8 mouse cellular contexts compared by ENCODE assay signal in genomic region chr15:101253886-101254795, GRCm38 (mm10). TPM values are rescaled to one million over a fixed set of nuclear protein-coding genes. Genes with fewer than 3 reads are reported as not detected.
DNase-seq lines count a peak whose midpoint lies in the region; ATAC-seq and TF ChIP-seq lines count a peak whose summit lies in the region.

Nr4a1 (plus strand) TSS chr15:101254269.

- WGBS in hindbrain, embryonic 14.5 days = under 1% methylated on average over 73 of the region's 82 CpGs

- peak within 1 kb of the TSS; percentile 88 for H3K4me3 ChIP-seq in gastrocnemius, adult 2 months
- H3K4me3 ChIP-seq in hindbrain, embryonic 14.5 days (replicated peaks; ENCODE audit: low read length) = peak within 1 kb of the TSS; percentile 67

- no peaks in the 10 kb centered on the region for H3K9me3 ChIP-seq in hindbrain, embryonic 14.5 days (ENCODE audit: control insufficient read depth, low read length)

- H3K27ac ChIP-seq in gastrocnemius, adult 2 months = peak within 1 kb of the TSS; percentile 95
- H3K27ac ChIP-seq in hindbrain, embryonic 14.5 days = peak within 1 kb of the TSS; percentile 62

- ATAC-seq in hindbrain, embryonic 14.5 days (ENCODE audit: low FRiP score) = peak; percentile 49
- ATAC-seq in megakaryocyte, adult 5-6 weeks (ENCODE audit: poor library complexity, severe bottlenecking) = peak; percentile 43
- no peak for ATAC-seq in megakaryocyte-erythroid progenitor cell, adult 5-6 weeks (replicated peaks; ENCODE audit: low FRiP score, low TSS enrichment, poor library complexity, severe bottlenecking)

- no peaks in the 10 kb centered on the region for H3K36me3 ChIP-seq in hindbrain, embryonic 14.5 days (replicated peaks; ENCODE audit: control insufficient read depth, insufficient read depth)

- H3K4me2 ChIP-seq in hindbrain, embryonic 14.5 days (replicated peaks) = peak within 1 kb of the TSS; percentile 85

- no peak for TF ChIP-seq CTCF in gastrocnemius, adult 2 months (IDR thresholded peaks at IDR 0.05)

- DNase-seq in T-cell, adult 2 months (ENCODE audit: low spot score) = peak; percentile 82
- DNase-seq in cerebellum, adult 9-11 months = peak; percentile 87
- DNase-seq in gastrocnemius, adult 2 months = peak; percentile 94
- peak; percentile 63 for DNase-seq in hindbrain, embryonic 14.5 days (ENCODE audit: low spot score)
- peak; percentile 73 to 89 for DNase-seq in left cerebral cortex, postnatal 10 days (ENCODE audit: extremely low spot score in 1 of 2, low spot score in 2 of 2)
- peak; percentile 87 for DNase-seq in right cerebral cortex, postnatal 25 days

- H3K9ac ChIP-seq in hindbrain, embryonic 14.5 days = peak within 1 kb of the TSS; percentile 89

- H3K4me1 ChIP-seq in hindbrain, embryonic 14.5 days (replicated peaks; ENCODE audit: control insufficient read depth, insufficient read depth, low read length) = peaks cover 7% of the 10 kb centered on the region

- no peaks in the 10 kb centered on the region for H3K27me3 ChIP-seq in hindbrain, embryonic 14.5 days (ENCODE audit: control insufficient read depth, insufficient read depth, low read length)

- intact Hi-C loops in gastrocnemius, adult 2 months (cut with DNase I) = no loop called here
- intact Hi-C loops in left cerebral cortex, postnatal 10 days (cut with DNase I) = no loop called here

RNA-seq across cellular contexts. Expression of gene Nr4a1, which starts in this region (rescaled TPM):
- total RNA-seq in gastrocnemius, adult 2 months (2021) = 100 to 1,000 TPM; 143 to 146 TPM
- polyA plus RNA-seq in hindbrain, embryonic 14.5 days (2014; fragmentation: Nextera tagmentation; extraction: Ambion mirVana) = 5.0 and 5.1 TPM in 2 replicates
- 10 to 100 TPM; 36.8 to 40.3 TPM for total RNA-seq in left cerebral cortex, postnatal 10 days (2021)
- 42.1 and 45.0 TPM in 2 replicates for total RNA-seq in megakaryocyte, adult 5-6 weeks (2015)
- total RNA-seq in megakaryocyte, adult 5-6 weeks (2017) = 37.0 TPM in 2 replicates
- total RNA-seq in megakaryocyte-erythroid progenitor cell, adult 5-6 weeks (2014; fragmentation: Nextera tagmentation) = 0.66 and 3.2 TPM in 2 replicates
- total RNA-seq in megakaryocyte-erythroid progenitor cell, adult 5-6 weeks (2017) = 15.1 and 16.4 TPM in 2 replicates
